Mouse (Mus musculus) intestine, embryonic 16.5 days (tissue): Measurements from ENCODE around the gene Nmt1. TPM values are rescaled to one million over a fixed set of nuclear protein-coding genes. Genes with fewer than 3 reads are reported as not detected.

ENCODE experiments used
- ATAC-seq: fragments of 200-750 bp; cut with Nextera tagmentation; 2 replicates; pipeline ENCODE4 v1.8.0; 2017; ENCODE audit warnings: moderate TSS enrichment, moderate library complexity
- H3K27ac ChIP-seq: fragments of 300-500 bp; sonication (generic); 2 replicates; pipeline ENCODE4 v1.5.1; 2014; ENCODE audit warnings: mild to moderate bottlenecking, low read length
- H3K27me3 ChIP-seq: fragments of 300-500 bp; sonication (generic); replicated peaks from 2 replicates; pipeline ENCODE4 v1.6.1; 2014; ENCODE audit warnings: low read length, control low read depth, mixed read lengths; ENCODE audit not compliant: control insufficient read depth, insufficient read depth
- H3K36me3 ChIP-seq: fragments of 300-500 bp; sonication (generic); 2 replicates; pipeline ENCODE4 v1.6.1; 2014; ENCODE audit warnings: low read length, control low read depth; ENCODE audit not compliant: control insufficient read depth, insufficient read depth
- H3K4me1 ChIP-seq: fragments of 300-500 bp; sonication (generic); 2 replicates; pipeline ENCODE4 v1.6.1; 2014; ENCODE audit warnings: low read length, control low read depth, mixed read lengths; ENCODE audit not compliant: control insufficient read depth, insufficient read depth
- H3K4me2 ChIP-seq: fragments of 300-500 bp; sonication (generic); 2 replicates; pipeline ENCODE4 v1.6.1; 2014; ENCODE audit warnings: low read depth, low read length, control low read depth
- H3K4me3 ChIP-seq: fragments of 300-500 bp; sonication (generic); 2 replicates; pipeline ENCODE4 v1.5.1; 2014; ENCODE audit warnings: mild to moderate bottlenecking, low read length
- H3K9ac ChIP-seq: fragments of 300-500 bp; sonication (generic); 2 replicates; pipeline ENCODE4 v1.6.1; 2014; ENCODE audit warnings: low read depth, low read length
- H3K9me3 ChIP-seq: fragments of 300-500 bp; sonication (generic); 2 replicates; pipeline ENCODE4 v1.6.1; 2016; ENCODE audit warnings: low read length, control low read depth; ENCODE audit not compliant: control insufficient read depth
- WGBS: fragments of 180-500 bp; shearing (Covaris S2); extraction: QIAGEN DNeasy Blood & Tissue Kit; methylation state at CpG from one replicate; pipeline ENCODE4 v1.1.7; 2014; 5-methylcytosine and 5-hydroxymethylcytosine counted together
- polyA plus RNA-seq: library from polyadenylated mRNA; unstranded; fragments of >200 nt; fragmentation: Nextera tagmentation; extraction: Ambion mirVana; gene quantifications from 2 replicates; pipeline ENCODE4 v1.2.1, GENCODE M21; 2015

The Nmt1 gene
- polyA plus RNA-seq, 1 experiment from 2014 or later = 59.6 TPM

GRCm38 (mm10) chr11:103068884-103069283 lies 40.9 kb downstream of the Nmt1 start:
- Histone ChIP-seq H3K27ac (no peak overlapping the region), H3K4me1 (no peaks in the 10 kb centered on the region), H3K36me3 (peaks cover 15% of the 10 kb centered on the region; the same call in 1 of the 2 replicates), H3K9ac (no peak overlapping the region), H3K4me3 (no peak overlapping the region), H3K4me2 (no peak overlapping the region), H3K27me3 (no peaks in the 10 kb centered on the region), H3K9me3 (no peaks in the 10 kb centered on the region)
- WGBS = 94% methylated on average over 11 of the region's 11 CpGs
- no peak for ATAC-seq

DNA sequence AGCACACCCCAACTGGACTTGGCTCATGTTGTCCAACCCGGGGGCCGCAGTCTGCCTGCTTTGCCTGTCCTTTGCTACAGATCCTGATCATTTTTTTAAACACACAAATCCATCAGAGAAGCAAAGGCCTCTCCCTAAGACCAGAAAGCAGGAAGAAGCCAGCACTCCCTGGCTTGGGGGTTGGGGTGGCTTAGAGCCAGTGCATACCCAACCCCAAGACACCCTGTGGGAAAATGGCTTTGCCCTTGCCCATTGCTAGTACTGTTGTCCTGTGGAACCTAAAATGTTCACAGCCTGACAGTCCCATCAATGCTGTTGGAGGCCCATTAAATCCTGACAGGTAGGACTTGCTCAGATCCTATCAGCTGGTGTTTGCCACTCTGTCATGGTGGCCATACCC lies 41.7 kb downstream of the Nmt1 start:
- H3K27ac ChIP-seq = no peak overlapping the region
- WGBS = 96% methylated on average over 2 of the region's 2 CpGs
- no peaks in the 10 kb centered on the region for H3K4me1 ChIP-seq
- H3K4me3 ChIP-seq = no peak overlapping the region
- H3K9ac ChIP-seq = no peak overlapping the region
- no peak overlapping the region for H3K4me2 ChIP-seq
- ATAC-seq = no peak
- H3K27me3 ChIP-seq = no peaks in the 10 kb centered on the region
- no peaks in the 10 kb centered on the region for H3K9me3 ChIP-seq
- peaks cover 11% of the 10 kb centered on the region; the same call in 1 of the 2 replicates for H3K36me3 ChIP-seq

DNA sequence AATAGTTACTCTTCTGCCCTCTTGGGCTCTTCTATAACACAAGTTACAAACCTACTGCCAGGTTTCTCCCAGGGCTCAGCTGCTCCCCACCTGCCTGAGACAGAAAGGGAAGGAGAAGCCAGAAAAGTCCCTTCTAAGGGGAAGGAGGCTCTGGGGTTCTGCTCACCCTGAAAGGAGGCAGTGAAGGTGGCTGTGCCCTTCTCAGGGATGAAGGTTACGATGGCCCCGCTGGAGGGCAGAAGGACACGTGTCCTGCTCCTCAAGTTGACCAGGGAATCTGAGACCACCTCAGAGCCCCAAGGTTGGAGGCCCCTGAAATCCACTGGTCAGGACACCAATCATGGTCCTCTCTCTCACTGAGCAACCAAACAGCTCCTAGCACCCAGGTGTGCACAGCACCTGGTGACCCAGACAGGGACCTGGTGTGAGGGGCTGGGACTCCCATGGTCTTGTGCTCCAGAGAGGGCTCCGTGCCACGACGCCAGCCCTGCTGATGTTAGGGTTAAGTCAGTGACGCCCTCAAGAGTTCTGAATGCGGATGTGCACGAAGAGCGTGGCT lies 42.4 kb downstream of the Nmt1 start:
- Histone ChIP-seq H3K4me1 (no peaks in the 10 kb centered on the region), H3K27ac (no peak overlapping the region), H3K27me3 (no peaks in the 10 kb centered on the region), H3K9me3 (no peaks in the 10 kb centered on the region), H3K4me2 (no peak overlapping the region), H3K36me3 (peaks cover 7% of the 10 kb centered on the region; the same call in 1 of the 2 replicates), H3K9ac (no peak overlapping the region), H3K4me3 (no peak overlapping the region)
- ATAC-seq = no peak
- WGBS = 93% methylated on average over 10 of the region's 10 CpGs

- no peak overlapping the region for H3K27ac ChIP-seq
- H3K36me3 ChIP-seq = no peaks in the 10 kb centered on the region
- no peak overlapping the region for H3K4me3 ChIP-seq
- H3K4me1 ChIP-seq = no peaks in the 10 kb centered on the region
- no peak overlapping the region for H3K4me2 ChIP-seq
- no peaks in the 10 kb centered on the region for H3K27me3 ChIP-seq
- H3K9ac ChIP-seq = no peak overlapping the region
- no peak for ATAC-seq
- 87% methylated on average over 7 of the region's 7 CpGs for WGBS
- H3K9me3 ChIP-seq = no peaks in the 10 kb centered on the region
Measured at GRCm38 (mm10) chr11:103073671-103074070, 45.7 kb downstream of the Nmt1 start.

DNA sequence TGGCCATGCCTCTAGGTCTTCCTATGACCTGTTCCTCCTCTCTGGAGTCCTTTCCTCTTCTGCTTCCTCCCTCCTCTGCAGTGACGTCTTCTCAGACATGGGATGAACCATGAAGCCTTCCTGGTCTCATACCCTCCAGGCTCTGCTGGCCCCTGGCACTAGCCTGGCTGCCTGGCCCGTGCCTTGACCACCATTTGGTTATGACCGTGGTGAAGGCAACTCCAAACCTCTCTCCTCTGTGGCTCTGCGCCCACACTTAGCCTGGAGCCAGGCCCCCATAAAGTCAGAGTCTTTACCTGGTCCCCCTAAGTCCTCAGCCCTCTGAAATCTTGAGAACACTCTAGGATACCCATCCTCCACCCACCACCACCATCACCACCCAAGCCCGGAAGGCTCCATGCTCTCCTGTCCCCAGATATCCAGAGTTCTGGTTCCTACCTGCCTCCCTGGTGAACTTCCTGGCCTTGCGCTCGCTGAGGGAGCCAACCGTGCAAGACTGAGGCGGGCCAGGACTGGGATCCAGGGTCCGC lies 46.2 kb downstream of the Nmt1 start:
- no peak for ATAC-seq
- H3K27ac ChIP-seq = no peak overlapping the region
- no peaks in the 10 kb centered on the region for H3K4me1 ChIP-seq
- H3K4me3 ChIP-seq = no peak overlapping the region
- WGBS = 62% methylated on average over 10 of the region's 10 CpGs
- no peaks in the 10 kb centered on the region for H3K9me3 ChIP-seq
- no peaks in the 10 kb centered on the region for H3K27me3 ChIP-seq
- H3K36me3 ChIP-seq = no peaks in the 10 kb centered on the region
- no peak overlapping the region for H3K9ac ChIP-seq
- no peak overlapping the region for H3K4me2 ChIP-seq

DNA sequence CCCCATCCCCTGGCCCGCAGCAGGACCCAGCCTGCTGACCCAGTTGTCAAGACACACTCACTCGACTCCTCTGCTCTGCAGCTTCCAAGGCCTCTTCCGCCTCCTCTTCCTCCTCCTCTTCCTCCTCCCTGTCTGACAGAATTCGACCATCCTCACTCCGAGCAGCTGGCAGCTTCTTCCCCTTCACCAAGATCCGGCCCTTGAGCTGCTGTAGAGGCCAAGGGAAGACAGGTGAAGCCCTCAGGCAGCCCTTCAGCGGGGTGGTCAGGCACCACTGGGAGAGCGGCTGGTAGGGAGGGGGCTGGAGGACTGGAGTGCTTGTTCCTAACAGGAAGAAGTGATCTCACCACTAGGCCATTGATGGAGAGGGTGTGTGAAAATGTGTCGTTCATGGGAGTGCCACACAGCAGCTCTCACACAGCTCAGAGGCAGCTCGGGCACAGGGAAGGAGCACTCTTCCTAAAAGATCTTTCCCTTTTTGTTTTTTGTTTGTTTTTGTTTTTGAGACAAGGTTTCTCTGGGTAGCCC lies 46.9 kb downstream of the Nmt1 start:
- Histone ChIP-seq H3K4me3 (no peak overlapping the region), H3K27ac (no peak overlapping the region), H3K9me3 (no peaks in the 10 kb centered on the region), H3K4me2 (no peak overlapping the region), H3K27me3 (no peaks in the 10 kb centered on the region), H3K36me3 (no peaks in the 10 kb centered on the region), H3K4me1 (no peaks in the 10 kb centered on the region), H3K9ac (0 out of 2 replicates have a peak overlapping the region, but pooled peaks have one; percentile 10)
- WGBS = 34% methylated on average over 10 of the region's 10 CpGs
- no peak for ATAC-seq

DNA sequence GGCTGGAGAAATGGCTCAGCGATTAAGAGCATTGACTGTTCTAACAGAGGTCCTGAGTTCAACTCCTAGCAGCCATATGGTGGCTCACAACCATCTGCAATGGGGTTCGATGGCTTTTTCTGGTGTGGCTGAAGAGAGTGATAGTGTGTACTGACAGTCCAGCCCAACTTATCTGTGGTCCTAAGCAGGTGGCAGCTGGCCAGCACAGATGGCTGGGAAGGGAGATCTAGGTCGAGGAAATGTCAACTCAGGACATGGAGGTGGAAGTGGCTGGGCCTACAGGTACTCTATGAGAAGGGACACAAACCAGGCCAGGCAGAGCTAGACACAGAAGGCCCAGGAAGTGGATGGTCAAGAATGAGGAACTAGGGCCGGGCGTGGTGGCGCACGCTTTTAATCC lies 48.0 kb downstream of the Nmt1 start:
- Histone ChIP-seq H3K9ac (no peak overlapping the region), H3K9me3 (no peaks in the 10 kb centered on the region), H3K4me2 (no peak overlapping the region), H3K27ac (no peak overlapping the region), H3K27me3 (0 out of 2 replicates have a peak, but pooled peaks cover 6% of the 10 kb centered on the region), H3K4me1 (peaks cover 7% of the 10 kb centered on the region; the same call in 1 of the 2 replicates), H3K4me3 (no peak overlapping the region), H3K36me3 (no peaks in the 10 kb centered on the region)
- WGBS = 90% methylated on average over 7 of the region's 7 CpGs
- ATAC-seq = no peak

GRCm38 (mm10) chr11:103076581-103076980 lies 48.6 kb downstream of the Nmt1 start:
- Histone ChIP-seq H3K27ac (no peak overlapping the region), H3K4me2 (no peak overlapping the region), H3K9me3 (no peaks in the 10 kb centered on the region), H3K4me3 (no peak overlapping the region), H3K36me3 (no peaks in the 10 kb centered on the region), H3K9ac (no peak overlapping the region), H3K27me3 (peaks cover 8% of the 10 kb centered on the region; the same call in 1 of the 2 replicates), H3K4me1 (peaks cover 7% of the 10 kb centered on the region; the same call in 1 of the 2 replicates)
- ATAC-seq = no peak
- 82% methylated on average over 8 of the region's 8 CpGs for WGBS

GRCm38 (mm10) chr11:103078131-103078530 lies 50.1 kb downstream of the Nmt1 start:
- H3K27ac ChIP-seq = no peak overlapping the region
- H3K4me2 ChIP-seq = no peak overlapping the region
- H3K4me1 ChIP-seq = peaks cover 7% of the 10 kb centered on the region; the same call in 1 of the 2 replicates
- H3K9ac ChIP-seq = no peak overlapping the region
- H3K36me3 ChIP-seq = no peaks in the 10 kb centered on the region
- ATAC-seq = no peak
- H3K9me3 ChIP-seq = no peaks in the 10 kb centered on the region
- H3K4me3 ChIP-seq = no peak overlapping the region
- 87% methylated on average over 11 of the region's 11 CpGs for WGBS
- peaks cover 9% of the 10 kb centered on the region; the same call in 1 of the 2 replicates for H3K27me3 ChIP-seq
